Mouse (Mus musculus): ENCODE results near the gene Lsm4. TPM values are rescaled to one million over a fixed set of nuclear protein-coding genes. Genes with fewer than 3 reads are reported as not detected.

The Lsm4 gene
- polyA plus RNA-seq, 1 experiment, result 569 TPM

DNA sequence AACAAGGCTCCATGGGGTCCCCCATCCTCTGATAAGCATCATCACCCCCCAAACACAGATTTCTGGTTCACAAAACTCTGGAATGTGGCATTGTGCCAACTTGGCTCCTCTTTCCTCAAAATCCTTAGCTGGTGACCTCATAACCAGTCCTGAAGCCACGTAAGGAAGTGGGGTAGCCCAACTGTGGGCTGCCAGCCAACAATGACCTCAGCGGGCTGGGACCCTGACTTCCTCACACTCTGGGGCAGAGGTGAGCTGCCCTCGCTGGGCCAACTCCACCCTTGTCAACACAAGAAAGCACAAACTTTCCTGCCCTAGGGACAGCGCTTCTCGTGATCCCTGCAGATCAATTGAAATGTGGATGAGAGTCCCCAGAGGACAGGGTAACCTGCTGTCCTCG lies 39.0 kb upstream of the Lsm4 start:
- Histone ChIP-seq H3K9me3 (no peaks in the 10 kb centered on the region), H3K4me3 (replicated peaks) (peak overlapping the region; percentile 12), H3K27me3 (replicated peaks) (no peaks in the 10 kb centered on the region), H3K36me3 (replicated peaks; ENCODE audit: low read length) (no peaks in the 10 kb centered on the region), H3K4me1 (peaks cover 84% of the 10 kb centered on the region)
- TF ChIP-seq FLI1 (IDR thresholded peaks at IDR 0.05; ENCODE audit: low read length) (no peak), GATA1 (IDR thresholded peaks at IDR 0.05; ENCODE audit: borderline replicate concordance, low read length) (no peak)

DNA sequence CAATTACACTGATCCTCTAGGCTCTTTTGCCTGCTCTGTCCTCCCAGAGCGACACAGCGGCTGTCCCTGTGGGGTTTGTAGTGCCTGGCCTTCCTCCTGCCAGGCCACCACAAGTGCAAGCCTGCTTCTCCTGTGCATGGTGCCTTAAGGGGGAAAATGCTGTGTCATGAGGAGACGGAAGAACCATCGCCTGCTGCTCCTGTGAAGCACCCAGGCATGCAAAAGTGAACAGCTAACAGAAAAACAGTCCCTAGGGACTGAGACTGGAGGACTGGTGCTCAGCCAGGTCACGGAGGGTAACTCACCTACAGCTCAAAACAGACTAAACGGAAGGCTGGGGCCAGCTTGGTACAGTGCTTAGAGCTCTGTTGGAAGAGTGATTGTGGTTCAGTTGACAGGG lies 37.5 kb upstream of the Lsm4 start:
- TF ChIP-seq FLI1 (IDR thresholded peaks at IDR 0.05; ENCODE audit: low read length) (no peak), GATA1 (IDR thresholded peaks at IDR 0.05; ENCODE audit: borderline replicate concordance, low read length) (no peak)
- peak overlapping the region; percentile 75 for H3K4me3 ChIP-seq (replicated peaks)
- no peaks in the 10 kb centered on the region for H3K9me3 ChIP-seq
- no peaks in the 10 kb centered on the region for H3K27me3 ChIP-seq (replicated peaks)
- no peaks in the 10 kb centered on the region for H3K36me3 ChIP-seq (replicated peaks; ENCODE audit: low read length)
- H3K4me1 ChIP-seq, result peaks cover 70% of the 10 kb centered on the region

DNA sequence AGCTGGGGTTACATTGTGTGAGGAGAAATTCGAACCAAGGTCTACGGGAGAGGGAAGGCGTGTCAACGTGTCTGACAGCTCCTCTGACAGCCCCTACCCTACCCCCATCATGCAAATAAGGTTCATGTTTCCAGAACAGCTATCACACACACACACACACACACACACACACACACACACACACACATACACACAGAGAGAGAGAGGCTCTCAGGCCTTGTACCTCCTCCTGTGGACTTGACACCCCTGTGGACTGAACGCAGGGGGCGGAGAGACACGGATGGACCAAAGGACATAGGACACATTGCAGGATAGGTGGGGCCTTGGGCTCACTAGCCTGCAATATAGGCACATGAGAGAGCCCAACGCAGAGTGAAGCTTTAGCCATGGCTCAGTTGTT lies 36.2 kb upstream of the Lsm4 start:
- Histone ChIP-seq H3K27me3 (replicated peaks) (no peaks in the 10 kb centered on the region), H3K36me3 (replicated peaks; ENCODE audit: low read length) (no peaks in the 10 kb centered on the region), H3K4me1 (peaks cover 57% of the 10 kb centered on the region), H3K4me3 (replicated peaks) (no peak overlapping the region), H3K9me3 (no peaks in the 10 kb centered on the region)
- no peak for TF ChIP-seq FLI1 (IDR thresholded peaks at IDR 0.05; ENCODE audit: low read length)
- no peak for TF ChIP-seq GATA1 (IDR thresholded peaks at IDR 0.05; ENCODE audit: borderline replicate concordance, low read length)

DNA sequence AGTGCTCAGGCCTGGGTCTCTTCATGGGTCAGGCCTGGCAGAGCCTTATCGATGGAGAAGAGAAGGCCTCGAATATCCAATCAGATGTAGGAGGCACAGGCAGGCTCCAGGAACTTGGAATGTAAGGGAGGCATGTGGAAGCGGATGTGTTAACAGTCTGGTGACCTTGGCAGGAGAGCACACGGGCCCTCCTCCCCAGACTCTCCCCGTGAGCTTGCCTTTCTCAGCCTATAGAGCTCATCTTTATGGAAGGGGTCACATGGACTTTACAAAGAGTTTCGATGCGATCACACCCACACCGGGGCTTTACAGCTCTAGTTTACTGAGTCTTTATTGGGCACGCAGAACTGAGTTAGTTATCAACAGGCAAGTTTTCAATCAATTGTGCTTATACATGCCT lies 34.3 kb upstream of the Lsm4 start:
- Histone ChIP-seq H3K27me3 (replicated peaks) (no peaks in the 10 kb centered on the region), H3K4me3 (replicated peaks) (no peak overlapping the region), H3K9me3 (no peaks in the 10 kb centered on the region), H3K36me3 (replicated peaks; ENCODE audit: low read length) (no peaks in the 10 kb centered on the region), H3K4me1 (peaks cover 55% of the 10 kb centered on the region)
- TF ChIP-seq GATA1 (IDR thresholded peaks at IDR 0.05; ENCODE audit: borderline replicate concordance, low read length), result no peak
- TF ChIP-seq FLI1 (IDR thresholded peaks at IDR 0.05; ENCODE audit: low read length), result no peak

DNA sequence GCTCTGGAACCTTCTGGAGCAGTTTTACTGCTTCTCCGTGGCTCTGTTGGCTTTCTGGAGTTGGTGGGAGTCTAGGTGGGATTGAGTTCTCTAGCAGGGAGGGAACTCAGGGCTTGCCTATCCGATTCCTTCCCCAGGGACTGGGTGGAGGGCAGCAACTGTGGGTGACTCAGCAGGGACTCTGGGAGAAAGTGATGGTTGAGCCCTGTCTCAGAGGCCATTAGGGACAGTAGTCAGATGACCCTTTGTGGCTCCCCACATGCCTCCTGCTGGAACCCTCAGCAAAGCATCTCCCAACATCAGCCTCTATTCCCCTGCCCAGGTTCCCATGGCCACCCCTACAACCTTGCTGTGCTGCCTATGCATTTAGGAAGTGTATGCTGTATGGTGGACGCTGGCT lies 30.0 kb upstream of the Lsm4 start:
- Histone ChIP-seq H3K36me3 (replicated peaks; ENCODE audit: low read length) (peaks cover 8% of the 10 kb centered on the region), H3K9me3 (no peaks in the 10 kb centered on the region), H3K4me3 (replicated peaks) (peak overlapping the region; percentile 47), H3K4me1 (peaks cover 47% of the 10 kb centered on the region), H3K27me3 (replicated peaks) (no peaks in the 10 kb centered on the region)
- no peak for TF ChIP-seq FLI1 (IDR thresholded peaks at IDR 0.05; ENCODE audit: low read length)
- no peak for TF ChIP-seq GATA1 (IDR thresholded peaks at IDR 0.05; ENCODE audit: borderline replicate concordance, low read length)

DNA sequence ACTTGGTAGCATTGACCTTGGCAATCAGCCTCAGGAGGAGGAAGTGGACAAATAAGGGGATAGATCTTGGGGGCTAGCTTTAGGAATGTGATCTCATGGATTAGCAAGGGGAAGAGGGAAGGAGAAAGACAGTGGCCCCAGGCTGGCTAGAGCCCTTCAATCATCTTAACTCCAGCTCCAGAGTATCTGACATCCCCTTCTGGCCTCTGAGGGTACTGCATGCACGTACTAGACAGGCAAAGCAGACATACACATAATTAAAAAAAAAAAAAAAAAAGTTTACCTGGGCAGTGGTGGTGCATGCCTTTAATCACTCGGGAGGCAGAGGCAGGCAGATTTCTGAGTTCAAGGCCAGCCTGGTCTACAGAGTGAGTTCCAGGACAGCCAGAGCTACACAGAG lies 29.0 kb upstream of the Lsm4 start:
- TF ChIP-seq FLI1 (IDR thresholded peaks at IDR 0.05; ENCODE audit: low read length), result no peak
- no peak for TF ChIP-seq GATA1 (IDR thresholded peaks at IDR 0.05; ENCODE audit: borderline replicate concordance, low read length)
- Histone ChIP-seq H3K9me3 (no peaks in the 10 kb centered on the region), H3K36me3 (replicated peaks; ENCODE audit: low read length) (peaks cover 18% of the 10 kb centered on the region), H3K4me3 (replicated peaks) (no peak overlapping the region), H3K27me3 (replicated peaks) (no peaks in the 10 kb centered on the region), H3K4me1 (peaks cover 57% of the 10 kb centered on the region)

DNA sequence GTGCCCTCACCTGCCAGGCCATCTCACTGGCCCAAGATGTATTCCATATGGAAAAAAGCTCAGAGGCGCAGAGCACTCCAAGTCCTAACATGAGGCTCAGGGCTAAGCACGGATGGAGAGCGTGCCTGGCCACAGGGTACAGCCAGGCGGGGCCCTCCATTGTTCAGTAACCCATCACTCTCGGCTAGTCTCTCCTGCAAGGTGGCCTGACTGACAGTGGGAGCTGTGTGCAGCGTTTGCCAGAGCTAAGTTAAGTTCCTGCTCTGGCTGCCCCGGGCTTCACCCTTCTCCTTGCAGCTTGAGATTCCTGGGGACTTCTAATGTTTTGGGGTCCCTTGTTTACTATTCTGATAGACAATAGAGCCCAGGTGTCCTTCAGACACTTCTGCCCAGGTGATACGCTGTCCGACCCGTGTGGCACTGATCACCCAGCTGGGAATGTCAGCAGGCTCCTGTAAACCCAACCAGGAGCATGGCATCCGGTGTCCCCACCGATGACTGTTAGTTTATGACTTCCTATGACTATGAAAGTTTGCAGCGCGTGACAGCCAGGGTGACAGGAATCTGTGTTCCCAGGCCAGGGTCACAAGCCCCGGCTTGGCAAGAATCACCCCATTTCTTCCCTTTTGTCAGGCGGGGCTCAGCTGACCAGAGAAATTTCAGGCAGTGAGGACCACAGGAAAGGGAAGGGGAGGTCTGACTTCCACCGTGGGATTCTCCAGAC lies 27.4 kb upstream of the Lsm4 start:
- Histone ChIP-seq H3K36me3 (replicated peaks; ENCODE audit: low read length) (peaks cover 34% of the 10 kb centered on the region), H3K4me3 (replicated peaks) (no peak overlapping the region), H3K27me3 (replicated peaks) (no peaks in the 10 kb centered on the region), H3K9me3 (no peaks in the 10 kb centered on the region), H3K4me1 (peaks cover 73% of the 10 kb centered on the region)
- TF ChIP-seq GATA1 (IDR thresholded peaks at IDR 0.05; ENCODE audit: borderline replicate concordance, low read length) (no peak), FLI1 (IDR thresholded peaks at IDR 0.05; ENCODE audit: low read length) (no peak)

DNA sequence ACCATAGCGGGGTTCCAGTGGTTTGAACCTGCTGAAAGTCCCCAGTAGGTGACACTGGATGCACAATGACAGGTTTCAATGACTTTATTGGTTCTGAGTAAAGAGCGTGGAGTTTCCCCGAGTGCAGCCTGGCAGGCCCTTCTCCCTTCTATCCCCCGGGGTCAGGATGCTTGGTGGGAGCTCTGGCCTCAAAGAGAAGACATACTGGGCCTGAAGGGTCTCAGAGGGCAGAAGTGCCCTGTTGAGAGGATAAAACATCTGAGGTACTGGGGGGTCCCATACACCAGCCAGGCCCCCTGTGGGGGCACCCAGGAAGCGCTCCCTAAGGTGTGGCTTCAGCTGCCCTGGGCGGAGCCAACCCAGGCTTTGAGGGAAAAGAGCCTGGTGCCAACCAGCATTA lies 26.7 kb upstream of the Lsm4 start:
- no peak overlapping the region for H3K4me3 ChIP-seq (replicated peaks)
- no peaks in the 10 kb centered on the region for H3K9me3 ChIP-seq
- TF ChIP-seq FLI1 (IDR thresholded peaks at IDR 0.05; ENCODE audit: low read length), result no peak
- H3K27me3 ChIP-seq (replicated peaks), result no peaks in the 10 kb centered on the region
- peaks cover 80% of the 10 kb centered on the region for H3K4me1 ChIP-seq
- H3K36me3 ChIP-seq (replicated peaks; ENCODE audit: low read length), result peaks cover 41% of the 10 kb centered on the region

DNA sequence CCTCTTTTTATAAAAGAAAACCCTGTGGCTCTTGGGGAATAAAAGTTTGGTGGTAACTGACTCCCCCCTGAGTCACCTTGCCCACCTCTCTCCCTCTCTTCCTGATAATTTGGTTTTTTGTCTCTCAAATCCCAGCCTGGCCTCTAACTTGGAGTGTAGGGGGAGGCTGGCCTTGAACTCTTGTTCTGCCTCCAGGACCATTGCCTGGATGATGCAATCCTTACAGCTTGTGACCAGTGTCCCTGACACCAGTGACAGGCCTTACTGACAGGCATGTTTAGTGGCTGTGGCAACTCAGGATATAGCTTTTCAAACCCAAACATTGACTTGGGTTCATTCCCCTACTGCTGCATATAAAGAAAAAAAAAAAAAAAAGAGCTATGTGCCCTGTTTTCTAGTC lies 26.3 kb upstream of the Lsm4 start:
- H3K36me3 ChIP-seq (replicated peaks; ENCODE audit: low read length), result peaks cover 45% of the 10 kb centered on the region
- no peak overlapping the region for H3K4me3 ChIP-seq (replicated peaks)
- H3K4me1 ChIP-seq, result peaks cover 80% of the 10 kb centered on the region

DNA sequence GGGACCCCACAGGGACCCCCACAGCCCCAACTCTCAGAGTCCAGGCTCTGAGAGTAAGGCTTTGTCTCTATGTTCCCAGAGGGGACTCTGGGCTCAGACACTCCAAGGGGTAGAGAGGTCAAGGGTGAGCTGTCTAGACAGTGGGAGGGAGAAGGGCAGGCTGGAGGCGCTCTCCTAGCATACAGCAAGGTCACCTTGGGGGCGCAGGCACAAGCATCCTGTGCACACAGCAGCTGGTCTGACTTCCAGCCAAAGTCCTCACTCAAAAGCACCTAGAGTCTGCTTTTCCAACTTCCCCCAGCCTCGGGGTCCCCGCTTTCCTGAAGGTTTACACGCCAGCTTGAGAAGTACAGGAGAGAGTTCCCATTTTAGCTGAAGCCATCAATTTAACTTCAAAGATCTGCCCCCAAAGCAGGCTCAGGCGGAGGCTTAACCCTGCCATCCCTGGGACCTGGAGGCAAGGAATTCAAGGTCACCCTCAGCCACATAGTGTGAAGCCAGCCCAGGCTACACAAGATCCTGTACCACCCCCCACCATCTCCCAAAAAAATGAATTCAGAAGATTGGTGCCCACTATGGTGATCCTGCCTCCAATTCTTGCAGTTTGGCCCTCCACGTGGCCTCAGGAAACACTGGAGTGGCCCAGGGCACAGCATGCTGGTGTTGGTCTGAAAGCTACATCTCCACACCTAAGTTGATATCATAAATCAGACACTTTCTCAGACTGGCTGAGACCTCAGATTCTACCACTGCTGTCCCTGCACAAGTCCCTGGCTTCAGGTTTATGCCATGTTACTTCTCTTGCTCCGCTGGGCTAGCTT lies 25.5 kb upstream of the Lsm4 start:
- peaks cover 53% of the 10 kb centered on the region for H3K36me3 ChIP-seq (replicated peaks; ENCODE audit: low read length)
- H3K4me1 ChIP-seq, result peaks cover 85% of the 10 kb centered on the region
- H3K27me3 ChIP-seq (replicated peaks), result no peaks in the 10 kb centered on the region
- TF ChIP-seq GATA1 (IDR thresholded peaks at IDR 0.05; ENCODE audit: borderline replicate concordance, low read length), result no peak
- TF ChIP-seq FLI1 (IDR thresholded peaks at IDR 0.05; ENCODE audit: low read length), result no peak
- no peak overlapping the region for H3K4me3 ChIP-seq (replicated peaks)
- no peaks in the 10 kb centered on the region for H3K9me3 ChIP-seq

More for the DNA sequence above, 26.3 kb upstream of the Lsm4 start:
- TF ChIP-seq FLI1 (IDR thresholded peaks at IDR 0.05; ENCODE audit: low read length), result no peak
- Histone ChIP-seq H3K9me3 (no peaks in the 10 kb centered on the region), H3K27me3 (replicated peaks) (no peaks in the 10 kb centered on the region)

Measured in megakaryocyte, embryonic 14.5 days (primary cell).